Mouse (Mus musculus): ENCODE data around the gene Ccl20.

DNA sequence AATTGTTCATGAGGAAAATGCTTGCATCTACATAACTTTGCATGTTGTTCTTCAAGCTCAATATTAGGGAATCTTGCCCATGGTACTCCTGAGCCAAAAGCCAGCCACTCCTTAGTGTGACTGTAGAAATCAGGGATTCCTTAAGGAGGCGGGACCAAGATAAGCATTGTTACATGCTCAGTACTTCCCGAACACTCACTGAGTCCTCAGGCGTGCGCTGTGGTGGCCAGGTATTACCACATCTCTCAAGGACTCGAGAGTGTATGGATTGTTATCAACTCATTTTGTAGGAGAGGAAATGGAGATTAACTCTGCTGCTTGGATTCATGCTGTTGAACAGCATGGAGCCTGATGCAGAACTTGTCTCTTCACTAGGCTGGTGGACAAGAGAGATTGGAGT, 25.5 kb downstream of the Ccl20 start:
- no peak for TF ChIP-seq CTCF (IDR thresholded peaks at IDR 0.05; ENCODE audit: low read depth, low read length)
- no peak for TF ChIP-seq POLR2A (IDR thresholded peaks at IDR 0.05; ENCODE audit: borderline replicate concordance, low read depth, low read length)

All from bone marrow macrophage, adult 2 months (primary cell).